Mouse (Mus musculus) cerebellum, adult 2 months (tissue): ENCODE measurements at regions not wholly inside any gene's neighbourhood (a gene's known extent, or its start where the extent isn't known, plus 50 kb on each side); places are given as distances from the start of the nearest gene placed in this dataset.

Source experiments
- CTCF ChIP-seq: fragments of 200-500 bp; IDR thresholded peaks from 2 replicates; pipeline ENCODE4 v1.5.1; 2011; ENCODE audit warnings: low read depth, mild to moderate bottlenecking, control low read depth, low read length, moderate library complexity, borderline replicate concordance; ENCODE audit not compliant: insufficient read depth
- POLR2A ChIP-seq: fragments of 200-500 bp; IDR thresholded peaks from 2 replicates; pipeline ENCODE4 v1.6.1; 2011; ENCODE audit warnings: low read length, control low read depth, borderline replicate concordance; ENCODE audit not compliant: insufficient read depth

DNA sequence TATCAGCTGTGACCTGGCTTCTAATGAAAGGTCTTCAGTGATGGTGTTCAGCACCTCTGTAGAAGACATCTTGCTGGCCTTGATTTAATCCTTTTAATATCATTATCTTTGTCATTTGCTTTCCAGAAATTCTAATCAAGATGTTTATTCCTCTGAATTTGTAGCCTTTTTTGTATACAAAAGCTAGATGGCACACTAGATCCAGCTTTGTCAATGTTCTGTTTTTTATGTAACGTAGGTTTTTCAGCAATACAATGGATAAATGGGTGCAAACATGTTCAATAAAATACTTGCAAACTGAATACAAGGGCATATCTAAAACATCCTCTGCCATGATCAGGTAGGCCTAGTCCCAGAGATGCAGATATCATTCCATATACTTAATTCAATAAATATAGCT is 165.0 kb downstream of the D1Ertd622e start:
- TF ChIP-seq CTCF = no peak
- TF ChIP-seq POLR2A = no peak
